Mouse (Mus musculus): Measurements from ENCODE around the gene Pacsin1. TPM values are rescaled to one million over a fixed set of nuclear protein-coding genes. Genes with fewer than 3 reads are reported as not detected.

The Pacsin1 gene
- polyA plus RNA-seq, 2 experiments, result 0.03 to 0.14 TPM

DNA sequence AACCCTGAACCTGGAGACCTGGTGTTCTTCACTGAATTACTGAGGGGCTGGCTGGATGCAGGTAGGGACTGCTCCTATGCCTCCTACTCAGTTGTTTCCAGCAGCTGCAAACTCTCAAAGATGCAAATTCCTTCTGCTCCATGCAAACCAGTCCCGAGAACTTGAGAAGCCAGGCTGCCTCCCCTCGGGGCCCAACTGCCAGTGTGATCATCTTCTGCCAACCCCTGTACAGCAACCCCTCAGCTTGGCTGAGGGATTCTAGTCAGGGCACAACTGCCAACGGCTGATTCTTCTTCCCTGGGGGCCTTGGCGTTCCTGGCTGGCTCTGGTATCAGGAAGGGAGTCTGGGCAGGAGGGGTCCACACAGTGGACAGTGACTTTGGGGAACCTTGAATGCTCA, 91.1 kb downstream of the Pacsin1 start:
- no peak for TF ChIP-seq EP300 (IDR thresholded peaks at IDR 0.05; ENCODE audit: low read depth)
- TF ChIP-seq CTCF (IDR thresholded peaks at IDR 0.05; ENCODE audit: low read depth), result no peak
- WGBS (ENCODE audit: insufficient replicate concordance), result 70% methylated on average over 4 of the region's 4 CpGs

DNA sequence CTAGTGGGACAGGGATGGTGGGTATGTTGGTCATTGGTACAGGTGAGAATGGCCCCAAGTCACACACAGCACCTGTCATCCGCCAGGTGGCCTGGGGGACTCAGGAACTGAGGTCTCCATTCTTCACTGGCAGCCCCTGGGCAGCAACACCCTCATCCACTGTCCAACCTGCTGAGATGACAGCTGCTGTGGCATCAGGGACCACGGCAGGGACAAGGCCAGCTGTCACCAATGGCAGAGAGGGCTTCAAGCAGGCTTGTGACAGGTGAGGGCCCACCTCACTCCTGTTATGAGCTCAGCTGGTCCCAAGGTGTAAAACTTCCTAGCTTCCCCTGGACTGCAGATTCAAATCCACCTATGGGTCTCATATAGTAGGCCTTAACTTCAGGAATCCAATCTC, 92.8 kb downstream of the Pacsin1 start:
- H3K36me3 ChIP-seq (replicated peaks; ENCODE audit: control insufficient read depth, insufficient read depth, low read depth), result no peaks in the 10 kb centered on the region; the same call in 1 of the 2 replicates
- TF ChIP-seq CTCF (IDR thresholded peaks at IDR 0.05; ENCODE audit: low read depth), result no peak
- TF ChIP-seq EP300 (IDR thresholded peaks at IDR 0.05; ENCODE audit: low read depth), result no peak

More for the DNA sequence above, 91.1 kb downstream of the Pacsin1 start:
- ATAC-seq (ENCODE audit: insufficient read depth) (no peak), DNase-seq (ENCODE audit: low read depth in 3 of 3, low spot score in 3 of 3) (no peak)
- Histone ChIP-seq H3K4me2 (ENCODE audit: low read depth) (no peak overlapping the region), H3K9ac (replicated peaks) (no peak overlapping the region), H3K27ac (no peak overlapping the region), H3K36me3 (replicated peaks; ENCODE audit: control insufficient read depth, insufficient read depth, low read depth) (no peaks in the 10 kb centered on the region), H3K4me3 (ENCODE audit: insufficient read depth in 1 of 2, low read depth in 2 of 2, low read length in 2 of 2) (no peak overlapping the region), H3K4me1 (replicated peaks; ENCODE audit: control insufficient read depth in 2 of 2, insufficient read depth in 2 of 2, low read length in 1 of 2) (no peaks in the 10 kb centered on the region), H3K9me3 (ENCODE audit: control insufficient read depth, low read length) (no peaks in the 10 kb centered on the region), H3K27me3 (ENCODE audit: control insufficient read depth, insufficient read depth, low read length) (no peaks in the 10 kb centered on the region)

DNA sequence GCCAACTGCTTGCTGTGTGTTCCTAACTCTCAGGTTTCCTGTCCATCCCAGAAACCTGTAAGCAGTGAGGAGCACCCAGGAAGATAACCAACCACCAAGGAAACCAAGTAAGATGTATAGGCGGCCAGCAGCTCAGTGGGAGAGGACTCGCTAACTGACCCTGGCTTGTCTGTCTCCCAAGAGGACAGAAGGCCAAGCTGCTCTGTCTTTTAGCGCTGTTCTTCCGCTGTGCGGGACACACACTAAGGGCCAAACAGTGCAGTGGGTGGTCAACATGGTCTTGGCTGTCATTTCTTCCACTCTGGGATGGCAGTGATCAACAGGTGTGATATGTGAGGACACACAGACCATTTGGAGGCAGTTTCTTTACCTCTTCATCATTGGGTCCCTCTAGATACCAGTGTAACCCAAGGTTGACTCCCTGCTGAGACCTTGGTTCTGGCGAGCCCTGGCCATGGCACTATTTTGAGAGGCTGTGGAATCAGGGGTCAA, 95.2 kb downstream of the Pacsin1 start:
- Histone ChIP-seq H3K9ac (replicated peaks) (no peak overlapping the region), H3K36me3 (replicated peaks; ENCODE audit: control insufficient read depth, insufficient read depth, low read depth) (no peaks in the 10 kb centered on the region; the same call in 1 of the 2 replicates), H3K27me3 (ENCODE audit: control insufficient read depth, insufficient read depth, low read length) (no peaks in the 10 kb centered on the region), H3K4me2 (ENCODE audit: low read depth) (no peak overlapping the region), H3K4me1 (replicated peaks; ENCODE audit: control insufficient read depth in 2 of 2, insufficient read depth in 2 of 2, low read length in 1 of 2) (no peaks in the 10 kb centered on the region), H3K9me3 (ENCODE audit: control insufficient read depth, low read length) (no peaks in the 10 kb centered on the region), H3K4me3 (ENCODE audit: insufficient read depth in 1 of 2, low read depth in 2 of 2, low read length in 2 of 2) (no peak overlapping the region), H3K27ac (no peak overlapping the region)
- 79% methylated on average over 6 of the region's 6 CpGs for WGBS (ENCODE audit: insufficient replicate concordance)
- no peak for TF ChIP-seq CTCF (IDR thresholded peaks at IDR 0.05; ENCODE audit: low read depth)
- no peak for TF ChIP-seq EP300 (IDR thresholded peaks at IDR 0.05; ENCODE audit: low read depth)
- no peak for ATAC-seq (ENCODE audit: insufficient read depth)
- no peak for DNase-seq (ENCODE audit: low read depth in 3 of 3, low spot score in 3 of 3)

More for the DNA sequence above, 92.8 kb downstream of the Pacsin1 start:
- no peak overlapping the region for H3K9ac ChIP-seq (replicated peaks)
- no peak overlapping the region for H3K4me3 ChIP-seq (ENCODE audit: insufficient read depth in 1 of 2, low read depth in 2 of 2, low read length in 2 of 2)
- H3K27me3 ChIP-seq (ENCODE audit: control insufficient read depth, insufficient read depth, low read length), result no peaks in the 10 kb centered on the region
- no peak overlapping the region for H3K4me2 ChIP-seq (ENCODE audit: low read depth)
- no peak for DNase-seq (ENCODE audit: low read depth in 3 of 3, low spot score in 3 of 3)
- no peak overlapping the region for H3K27ac ChIP-seq
- ATAC-seq (ENCODE audit: insufficient read depth), result no peak
- no peaks in the 10 kb centered on the region for H3K9me3 ChIP-seq (ENCODE audit: control insufficient read depth, low read length)
- 70% methylated on average over 2 of the region's 2 CpGs for WGBS (ENCODE audit: insufficient replicate concordance)
- H3K4me1 ChIP-seq (replicated peaks; ENCODE audit: control insufficient read depth in 2 of 2, insufficient read depth in 2 of 2, low read length in 1 of 2), result no peaks in the 10 kb centered on the region

DNA sequence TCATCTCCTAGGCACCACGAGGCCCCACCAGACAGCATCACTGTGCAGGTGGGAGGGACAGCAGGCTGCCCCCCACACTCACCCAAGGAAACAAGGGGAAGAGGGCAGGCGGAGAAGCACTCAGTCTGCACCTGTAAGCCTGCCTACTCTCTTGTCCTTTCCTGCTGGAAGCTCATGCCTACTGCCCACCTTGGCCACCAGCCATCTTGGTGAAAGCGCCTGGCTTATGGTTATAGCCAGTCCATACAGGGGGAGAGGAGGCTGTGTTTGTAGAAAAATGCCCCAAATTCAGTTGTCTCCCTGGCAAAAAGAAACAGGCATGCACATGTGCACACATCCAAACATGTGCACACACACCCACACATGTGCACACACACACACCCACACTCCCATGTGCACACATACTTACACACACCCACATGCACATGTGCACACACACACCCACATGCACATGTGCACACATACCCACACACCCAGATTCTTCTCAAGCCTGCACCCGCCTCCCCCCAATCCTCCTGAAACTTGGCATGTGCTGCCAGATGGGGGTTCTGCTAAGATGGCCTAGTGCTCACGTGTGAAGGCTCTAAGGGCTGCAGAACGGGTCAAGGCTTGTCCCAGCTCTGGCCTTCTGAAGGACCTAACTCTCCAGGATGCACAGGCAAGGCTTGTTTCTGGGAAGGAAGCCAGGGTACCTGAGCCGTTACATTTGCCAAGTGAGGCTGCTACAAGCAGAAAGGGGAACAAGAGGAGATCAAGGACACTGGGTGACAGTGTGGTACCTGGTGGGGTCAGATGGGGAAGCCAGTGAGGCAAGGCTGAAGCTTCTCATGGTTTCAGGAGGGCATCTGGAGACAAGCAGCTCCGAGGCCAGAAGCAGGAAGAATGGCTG, 96.2 kb downstream of the Pacsin1 start:
- Histone ChIP-seq H3K4me2 (ENCODE audit: low read depth) (no peak overlapping the region), H3K4me3 (ENCODE audit: insufficient read depth in 1 of 2, low read depth in 2 of 2, low read length in 2 of 2) (no peak overlapping the region), H3K36me3 (replicated peaks; ENCODE audit: control insufficient read depth, insufficient read depth, low read depth) (no peaks in the 10 kb centered on the region; the same call in 1 of the 2 replicates), H3K9me3 (ENCODE audit: control insufficient read depth, low read length) (no peaks in the 10 kb centered on the region), H3K27me3 (ENCODE audit: control insufficient read depth, insufficient read depth, low read length) (no peaks in the 10 kb centered on the region), H3K27ac (no peak overlapping the region), H3K4me1 (replicated peaks; ENCODE audit: control insufficient read depth in 2 of 2, insufficient read depth in 2 of 2, low read length in 1 of 2) (no peaks in the 10 kb centered on the region), H3K9ac (replicated peaks) (no peak overlapping the region)
- 76% methylated on average over 8 of the region's 8 CpGs for WGBS (ENCODE audit: insufficient replicate concordance)
- ATAC-seq (ENCODE audit: insufficient read depth), result no peak
- TF ChIP-seq CTCF (IDR thresholded peaks at IDR 0.05; ENCODE audit: low read depth), result no peak
- TF ChIP-seq EP300 (IDR thresholded peaks at IDR 0.05; ENCODE audit: low read depth), result no peak
- no peak for DNase-seq (ENCODE audit: low read depth in 3 of 3, low spot score in 3 of 3)

DNA sequence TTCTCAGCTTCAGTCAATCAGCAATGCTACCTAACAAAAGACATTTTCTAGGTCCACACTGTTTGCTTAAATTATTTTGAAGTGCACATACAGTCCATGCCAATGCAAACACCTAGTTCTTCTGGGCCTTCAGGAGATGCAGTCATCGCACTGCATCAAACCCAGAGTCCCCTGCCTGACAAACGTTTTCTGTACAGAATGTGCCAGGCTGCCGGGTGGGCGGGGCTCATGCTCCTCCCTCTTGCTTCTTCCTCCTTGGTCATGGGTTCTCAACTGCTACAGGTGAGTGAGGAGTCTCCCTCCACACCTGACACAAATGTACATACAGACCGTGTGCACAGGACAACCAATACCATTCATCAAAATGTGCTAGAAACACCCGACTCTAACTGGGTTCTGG, 104.9 kb downstream of the Pacsin1 start:
- 58% methylated on average over 6 of the region's 6 CpGs for WGBS (ENCODE audit: insufficient replicate concordance)
- H3K4me2 ChIP-seq (ENCODE audit: low read depth), result no peak overlapping the region
- no peak for TF ChIP-seq CTCF (IDR thresholded peaks at IDR 0.05; ENCODE audit: low read depth)
- TF ChIP-seq EP300 (IDR thresholded peaks at IDR 0.05; ENCODE audit: low read depth), result no peak
- no peak overlapping the region for H3K9ac ChIP-seq (replicated peaks)
- H3K4me1 ChIP-seq (replicated peaks; ENCODE audit: control insufficient read depth in 2 of 2, insufficient read depth in 2 of 2, low read length in 1 of 2), result no peaks in the 10 kb centered on the region
- ATAC-seq (ENCODE audit: insufficient read depth), result no peak
- peaks cover 5% of the 10 kb centered on the region for H3K9me3 ChIP-seq (ENCODE audit: control insufficient read depth, low read length)
- no peak for DNase-seq (ENCODE audit: low read depth in 3 of 3, low spot score in 3 of 3)
- no peak overlapping the region for H3K27ac ChIP-seq
- no peaks in the 10 kb centered on the region for H3K27me3 ChIP-seq (ENCODE audit: control insufficient read depth, insufficient read depth, low read length)
- H3K4me3 ChIP-seq (ENCODE audit: insufficient read depth in 1 of 2, low read depth in 2 of 2, low read length in 2 of 2), result no peak overlapping the region
- H3K36me3 ChIP-seq (replicated peaks; ENCODE audit: control insufficient read depth, insufficient read depth, low read depth), result peaks cover 8% of the 10 kb centered on the region

Other genes starting within 250 kb of the Pacsin1 start
- gene Grm4, start 134.1 kb upstream of the Pacsin1 start, polyA plus RNA-seq (2012; rRNA removed), result 0.01 and 0.04 TPM in 2 replicates
- gene Grm4, start 134.1 kb upstream of the Pacsin1 start, polyA plus RNA-seq (2014; fragmentation: Nextera tagmentation; extraction: Ambion mirVana), result not detected in 2 replicates
- 149 and 182 TPM in 2 replicates for gene Hmga1, start 99.0 kb upstream of the Pacsin1 start, polyA plus RNA-seq (2012; rRNA removed)
- 162 and 180 TPM in 2 replicates for gene Hmga1, start 99.0 kb upstream of the Pacsin1 start, polyA plus RNA-seq (2014; fragmentation: Nextera tagmentation; extraction: Ambion mirVana)
- gene AI413582, start 89.8 kb upstream of the Pacsin1 start, polyA plus RNA-seq (2012; rRNA removed), result 9.9 and 11.7 TPM in 2 replicates
- 15.2 and 18.9 TPM in 2 replicates for gene AI413582, start 89.8 kb upstream of the Pacsin1 start, polyA plus RNA-seq (2014; fragmentation: Nextera tagmentation; extraction: Ambion mirVana)
- 15.3 and 20.9 TPM in 2 replicates for gene Nudt3, start 32.0 kb upstream of the Pacsin1 start, polyA plus RNA-seq (2012; rRNA removed)
- gene Nudt3, start 32.0 kb upstream of the Pacsin1 start, polyA plus RNA-seq (2014; fragmentation: Nextera tagmentation; extraction: Ambion mirVana), result 10.3 and 10.7 TPM in 2 replicates
- not detected in 2 replicates for gene RPS10-NUDT3, start 20.3 kb upstream of the Pacsin1 start, polyA plus RNA-seq (2012; rRNA removed)
- gene RPS10-NUDT3, start 20.3 kb upstream of the Pacsin1 start, polyA plus RNA-seq (2014; fragmentation: Nextera tagmentation; extraction: Ambion mirVana), result not detected in 2 replicates
- 1,128 and 1,708 TPM in 2 replicates for gene Rps10, start 18.8 kb upstream of the Pacsin1 start, polyA plus RNA-seq (2012; rRNA removed)
- 697 and 712 TPM in 2 replicates for gene Rps10, start 18.8 kb upstream of the Pacsin1 start, polyA plus RNA-seq (2014; fragmentation: Nextera tagmentation; extraction: Ambion mirVana)
- gene Spdef, start 73.4 kb downstream of the Pacsin1 start, polyA plus RNA-seq (2012; rRNA removed), result not detected in 2 replicates
- not detected in 2 replicates for gene Spdef, start 73.4 kb downstream of the Pacsin1 start, polyA plus RNA-seq (2014; fragmentation: Nextera tagmentation; extraction: Ambion mirVana)
- 20.6 and 24.2 TPM in 2 replicates for gene D17Wsu92e, start 165.1 kb downstream of the Pacsin1 start, polyA plus RNA-seq (2012; rRNA removed)
- gene D17Wsu92e, start 165.1 kb downstream of the Pacsin1 start, polyA plus RNA-seq (2014; fragmentation: Nextera tagmentation; extraction: Ambion mirVana), result 10.7 and 14.1 TPM in 2 replicates
- gene Snrpc, start 182.6 kb downstream of the Pacsin1 start, polyA plus RNA-seq (2012; rRNA removed), result 85.1 and 105 TPM in 2 replicates
- gene Snrpc, start 182.6 kb downstream of the Pacsin1 start, polyA plus RNA-seq (2014; fragmentation: Nextera tagmentation; extraction: Ambion mirVana), result 145 and 150 TPM in 2 replicates
- gene Uhrf1bp1, start 200.9 kb downstream of the Pacsin1 start, polyA plus RNA-seq (2012; rRNA removed), result 2.9 and 3.1 TPM in 2 replicates
- gene Uhrf1bp1, start 200.9 kb downstream of the Pacsin1 start, polyA plus RNA-seq (2014; fragmentation: Nextera tagmentation; extraction: Ambion mirVana), result 1.8 and 2.4 TPM in 2 replicates

Data from liver, embryonic 14.5 days (tissue).